Mouse (Mus musculus): ENCODE measurements around the gene Gal3st2. TPM values are rescaled to one million over a fixed set of nuclear protein-coding genes. Genes with fewer than 3 reads are reported as not detected.

Gene Gal3st2
- polyA plus RNA-seq (2014; fragmentation: Illumina TruSeq; extraction: RNeasy Lipid Tissue Mini Kit (QIAGEN cat#74804); ENCODE audit: low replicate concordance): 140 TPM

GRCm38 (mm10) chr1:93861048-93861447, at the start of gene Gal3st2:
TSS of gene Gal3st2 (plus strand) at chr1:93861306.

GRCm38 (mm10) chr1:93824609-93825008, 36.5 kb upstream of the Gal3st2 start, which contains the start of gene D2hgdh:
TSS of gene D2hgdh (plus strand) at chr1:93824909.

GRCm38 (mm10) chr1:93918011-93918410, 56.9 kb downstream of the Gal3st2 start, which contains the start of gene Gal3st2b:
TSS of gene Gal3st2b (plus strand) at chr1:93918311.

Other genes with a start within 250 kb of the Gal3st2 start
- gene Stk25, start 202.6 kb upstream of the Gal3st2 start, polyA plus RNA-seq (2014; fragmentation: Illumina TruSeq; extraction: RNeasy Lipid Tissue Mini Kit (QIAGEN cat#74804); ENCODE audit: low replicate concordance): 26.4 TPM
- gene Bok, start 175.6 kb upstream of the Gal3st2 start, polyA plus RNA-seq (2014; fragmentation: Illumina TruSeq; extraction: RNeasy Lipid Tissue Mini Kit (QIAGEN cat#74804); ENCODE audit: low replicate concordance): 0.78 TPM
- 40.0 TPM for gene Atg4b, start 109.8 kb upstream of the Gal3st2 start, polyA plus RNA-seq (2014; fragmentation: Illumina TruSeq; extraction: RNeasy Lipid Tissue Mini Kit (QIAGEN cat#74804); ENCODE audit: low replicate concordance)
- 10.1 TPM for gene Thap4, start 106.4 kb upstream of the Gal3st2 start, polyA plus RNA-seq (2014; fragmentation: Illumina TruSeq; extraction: RNeasy Lipid Tissue Mini Kit (QIAGEN cat#74804); ENCODE audit: low replicate concordance)
- gene Dtymk, start 59.4 kb upstream of the Gal3st2 start, polyA plus RNA-seq (2014; fragmentation: Illumina TruSeq; extraction: RNeasy Lipid Tissue Mini Kit (QIAGEN cat#74804); ENCODE audit: low replicate concordance): 31.5 TPM
- 6.6 TPM for gene Ing5, start 57.3 kb upstream of the Gal3st2 start, polyA plus RNA-seq (2014; fragmentation: Illumina TruSeq; extraction: RNeasy Lipid Tissue Mini Kit (QIAGEN cat#74804); ENCODE audit: low replicate concordance)
- gene D2hgdh, start 36.4 kb upstream of the Gal3st2 start, polyA plus RNA-seq (2014; fragmentation: Illumina TruSeq; extraction: RNeasy Lipid Tissue Mini Kit (QIAGEN cat#74804); ENCODE audit: low replicate concordance): 18.9 TPM
- 30.6 TPM for gene Gal3st2b, start 57.0 kb downstream of the Gal3st2 start, polyA plus RNA-seq (2014; fragmentation: Illumina TruSeq; extraction: RNeasy Lipid Tissue Mini Kit (QIAGEN cat#74804); ENCODE audit: low replicate concordance)
- 0.56 TPM for gene Gal3st2c, start 129.2 kb downstream of the Gal3st2 start, polyA plus RNA-seq (2014; fragmentation: Illumina TruSeq; extraction: RNeasy Lipid Tissue Mini Kit (QIAGEN cat#74804); ENCODE audit: low replicate concordance)
- not detected for gene Neu4, start 159.1 kb downstream of the Gal3st2 start, polyA plus RNA-seq (2014; fragmentation: Illumina TruSeq; extraction: RNeasy Lipid Tissue Mini Kit (QIAGEN cat#74804); ENCODE audit: low replicate concordance)
- gene Pdcd1, start 191.2 kb downstream of the Gal3st2 start, polyA plus RNA-seq (2014; fragmentation: Illumina TruSeq; extraction: RNeasy Lipid Tissue Mini Kit (QIAGEN cat#74804); ENCODE audit: low replicate concordance): not detected